Mouse (Mus musculus): ENCODE measurements around the gene Mien1. TPM values are rescaled to one million over a fixed set of nuclear protein-coding genes. Genes with fewer than 3 reads are reported as not detected.

Gene Mien1
- polyA plus RNA-seq (2015; fragmentation: Nextera tagmentation; extraction: Ambion mirVana): 83.8 and 89.4 TPM in 2 replicates

GRCm38 (mm10) chr11:98438331-98439158, at the start of gene Mien1:
Gene Mien1, minus strand, starts transcription at chr11:98438991.
- Histone ChIP-seq H3K9ac (replicated peaks) (peak within 1 kb of the TSS; percentile 67), H3K9me3 (ENCODE audit: low read length) (no peaks in the 10 kb centered on the region), H3K36me3 (replicated peaks; ENCODE audit: insufficient read depth, low read length) (no peaks in the 10 kb centered on the region), H3K4me2 (ENCODE audit: low read depth, low read length) (peak within 1 kb of the TSS; percentile 86), H3K4me3 (ENCODE audit: low read depth, low read length) (peak within 1 kb of the TSS; percentile 63), H3K27ac (ENCODE audit: low read depth) (peak within 1 kb of the TSS; percentile 60), H3K4me1 (ENCODE audit: insufficient read depth) (peaks cover 9% of the 10 kb centered on the region; the same call in 1 of the 2 replicates), H3K27me3 (ENCODE audit: insufficient read depth, low read length) (no peaks in the 10 kb centered on the region)
- WGBS (ENCODE audit: insufficient replicate concordance): 3% methylated on average over 42 of the region's 43 CpGs
- ATAC-seq (peak; percentile 90), DNase-seq (peak; percentile 98)
- peak; percentile 99 for TF ChIP-seq CTCF (IDR thresholded peaks at IDR 0.05; ENCODE audit: low read depth)
- TF ChIP-seq EP300 (IDR thresholded peaks at IDR 0.05; ENCODE audit: low read depth): no peak

GRCm38 (mm10) chr11:98487526-98488040, 48.8 kb upstream of the Mien1 start:
- no peaks in the 10 kb centered on the region for H3K9me3 ChIP-seq (ENCODE audit: low read length)
- DNase-seq (no peak), ATAC-seq (no peak)
- TF ChIP-seq CTCF (IDR thresholded peaks at IDR 0.05; ENCODE audit: low read depth) (no peak), EP300 (IDR thresholded peaks at IDR 0.05; ENCODE audit: low read depth) (no peak)
- no peak overlapping the region for H3K27ac ChIP-seq (ENCODE audit: low read depth)
- H3K4me3 ChIP-seq (ENCODE audit: low read depth, low read length): no peak overlapping the region
- H3K36me3 ChIP-seq (replicated peaks; ENCODE audit: insufficient read depth, low read length): no peaks in the 10 kb centered on the region
- H3K4me2 ChIP-seq (ENCODE audit: low read depth, low read length): no peak overlapping the region
- H3K4me1 ChIP-seq (ENCODE audit: insufficient read depth): peaks cover 2% of the 10 kb centered on the region; the same call in 1 of the 2 replicates
- no peak overlapping the region for H3K9ac ChIP-seq (replicated peaks)
- H3K27me3 ChIP-seq (ENCODE audit: insufficient read depth, low read length): no peaks in the 10 kb centered on the region
- 66% methylated on average over 5 of the region's 5 CpGs for WGBS (ENCODE audit: insufficient replicate concordance)

DNA sequence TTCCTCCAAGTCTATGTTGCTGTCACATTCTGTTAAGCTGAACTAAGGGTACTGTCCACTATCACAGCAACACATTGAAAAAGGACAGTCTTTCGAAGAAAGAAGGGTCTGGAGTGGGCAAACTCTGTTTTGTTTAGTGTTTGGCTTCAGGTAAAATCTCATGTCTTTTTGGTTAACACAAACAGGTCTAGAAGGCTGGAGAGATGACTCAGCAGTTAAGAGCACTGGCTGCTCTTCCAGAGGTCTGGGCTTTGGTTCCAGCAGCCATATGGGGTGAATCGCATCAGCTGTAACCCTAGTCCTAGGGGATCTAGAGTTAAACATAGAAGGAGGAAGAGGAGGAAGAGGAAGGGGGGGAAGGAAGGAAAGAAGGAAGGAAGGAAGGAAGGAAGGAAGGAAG, 47.0 kb upstream of the Mien1 start:
- Histone ChIP-seq H3K4me1 (ENCODE audit: insufficient read depth) (peaks cover under 1% of the 10 kb centered on the region; the same call in 1 of the 2 replicates), H3K36me3 (replicated peaks; ENCODE audit: insufficient read depth, low read length) (no peaks in the 10 kb centered on the region), H3K4me2 (ENCODE audit: low read depth, low read length) (no peak overlapping the region), H3K9me3 (ENCODE audit: low read length) (no peaks in the 10 kb centered on the region), H3K9ac (replicated peaks) (no peak overlapping the region), H3K4me3 (ENCODE audit: low read depth, low read length) (no peak overlapping the region), H3K27me3 (ENCODE audit: insufficient read depth, low read length) (no peaks in the 10 kb centered on the region), H3K27ac (ENCODE audit: low read depth) (no peak overlapping the region)
- ATAC-seq: no peak
- 74% methylated on average over 2 of the region's 2 CpGs for WGBS (ENCODE audit: insufficient replicate concordance)
- TF ChIP-seq CTCF (IDR thresholded peaks at IDR 0.05; ENCODE audit: low read depth): no peak
- no peak for TF ChIP-seq EP300 (IDR thresholded peaks at IDR 0.05; ENCODE audit: low read depth)
- DNase-seq: no peak

GRCm38 (mm10) chr11:98482067-98482466, 43.3 kb upstream of the Mien1 start:
- Histone ChIP-seq H3K4me3 (ENCODE audit: low read depth, low read length) (no peak overlapping the region), H3K9me3 (ENCODE audit: low read length) (no peaks in the 10 kb centered on the region), H3K27me3 (ENCODE audit: insufficient read depth, low read length) (no peaks in the 10 kb centered on the region), H3K4me2 (ENCODE audit: low read depth, low read length) (no peak overlapping the region), H3K27ac (ENCODE audit: low read depth) (no peak overlapping the region), H3K9ac (replicated peaks) (no peak overlapping the region), H3K36me3 (replicated peaks; ENCODE audit: insufficient read depth, low read length) (no peaks in the 10 kb centered on the region), H3K4me1 (ENCODE audit: insufficient read depth) (0 out of 2 replicates have a peak, but pooled peaks cover 2% of the 10 kb centered on the region)
- ATAC-seq (no peak), DNase-seq (no peak)
- TF ChIP-seq CTCF (IDR thresholded peaks at IDR 0.05; ENCODE audit: low read depth): no peak
- no peak for TF ChIP-seq EP300 (IDR thresholded peaks at IDR 0.05; ENCODE audit: low read depth)
- WGBS (ENCODE audit: insufficient replicate concordance): 68% methylated on average over 10 of the region's 10 CpGs

DNA sequence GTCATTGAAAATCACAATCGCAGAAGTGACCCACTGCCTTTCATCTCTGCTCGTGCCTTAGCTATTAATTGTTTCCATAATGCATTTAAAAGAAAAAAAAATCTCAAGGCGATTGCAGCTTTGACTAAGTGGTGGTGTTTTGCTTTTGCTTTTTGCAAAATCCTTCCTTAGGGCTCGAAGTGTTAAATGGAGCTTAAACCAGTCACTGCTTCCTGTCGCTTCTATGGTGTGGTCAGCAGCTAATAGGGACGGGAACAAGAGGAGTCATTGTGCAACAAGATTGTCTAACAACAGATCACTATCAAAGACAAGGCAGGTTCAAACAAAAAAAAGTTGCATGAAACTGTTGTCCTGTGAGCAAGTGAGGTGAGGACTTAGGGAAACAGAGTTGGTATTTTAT, 42.4 kb upstream of the Mien1 start:
- H3K9me3 ChIP-seq (ENCODE audit: low read length): no peaks in the 10 kb centered on the region
- H3K27ac ChIP-seq (ENCODE audit: low read depth): no peak overlapping the region
- no peak for DNase-seq
- no peak overlapping the region for H3K4me3 ChIP-seq (ENCODE audit: low read depth, low read length)
- TF ChIP-seq CTCF (IDR thresholded peaks at IDR 0.05; ENCODE audit: low read depth) (no peak), EP300 (IDR thresholded peaks at IDR 0.05; ENCODE audit: low read depth) (no peak)
- ATAC-seq: no peak
- no peaks in the 10 kb centered on the region for H3K27me3 ChIP-seq (ENCODE audit: insufficient read depth, low read length)
- no peak overlapping the region for H3K9ac ChIP-seq (replicated peaks)
- H3K4me1 ChIP-seq (ENCODE audit: insufficient read depth): 0 out of 2 replicates have a peak, but pooled peaks cover 2% of the 10 kb centered on the region
- 39% methylated on average over 6 of the region's 6 CpGs for WGBS (ENCODE audit: insufficient replicate concordance)
- H3K36me3 ChIP-seq (replicated peaks; ENCODE audit: insufficient read depth, low read length): no peaks in the 10 kb centered on the region
- no peak overlapping the region for H3K4me2 ChIP-seq (ENCODE audit: low read depth, low read length)

DNA sequence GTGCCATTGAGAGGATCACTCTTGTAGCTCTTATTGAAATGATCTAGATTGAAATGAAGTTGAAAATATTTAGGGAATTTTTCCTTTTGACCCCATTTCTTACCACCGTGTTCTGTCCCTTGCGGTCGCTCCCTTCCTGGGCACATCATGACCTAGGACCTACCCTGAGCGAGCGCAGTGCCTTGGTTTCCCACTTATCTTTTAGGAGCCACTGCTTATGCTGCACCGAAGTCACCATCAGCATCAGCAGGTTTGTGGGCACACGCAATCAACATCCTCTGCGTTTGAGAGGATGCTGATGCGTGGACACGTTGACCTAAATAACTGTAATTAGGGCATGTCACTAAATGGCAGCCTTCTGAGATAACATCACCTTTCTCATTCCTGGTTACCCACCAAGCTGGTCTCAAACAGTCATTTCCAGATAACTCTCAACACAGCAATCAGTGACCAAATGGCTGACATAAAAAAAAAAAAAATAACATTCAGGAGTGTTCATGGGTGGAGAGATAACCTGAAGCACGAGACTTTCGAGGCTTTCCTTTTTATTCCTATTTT, 41.2 kb upstream of the Mien1 start:
- ATAC-seq: no peak
- H3K4me1 ChIP-seq (ENCODE audit: insufficient read depth): 0 out of 2 replicates have a peak, but pooled peaks cover 2% of the 10 kb centered on the region
- no peak for DNase-seq
- TF ChIP-seq EP300 (IDR thresholded peaks at IDR 0.05; ENCODE audit: low read depth) (no peak), CTCF (IDR thresholded peaks at IDR 0.05; ENCODE audit: low read depth) (no peak)
- H3K4me2 ChIP-seq (ENCODE audit: low read depth, low read length): no peak overlapping the region
- H3K27ac ChIP-seq (ENCODE audit: low read depth): no peak overlapping the region
- no peak overlapping the region for H3K9ac ChIP-seq (replicated peaks)
- H3K36me3 ChIP-seq (replicated peaks; ENCODE audit: insufficient read depth, low read length): no peaks in the 10 kb centered on the region
- no peak overlapping the region for H3K4me3 ChIP-seq (ENCODE audit: low read depth, low read length)
- H3K27me3 ChIP-seq (ENCODE audit: insufficient read depth, low read length): no peaks in the 10 kb centered on the region
- no peaks in the 10 kb centered on the region for H3K9me3 ChIP-seq (ENCODE audit: low read length)
- WGBS (ENCODE audit: insufficient replicate concordance): 72% methylated on average over 12 of the region's 12 CpGs

Data from liver, postnatal 0 days (tissue).